Mouse (Mus musculus): ENCODE measurements around the gene Nagpa.

GRCm38 (mm10) chr16:5168829-5169228 is 35.0 kb downstream of the Nagpa start:
- TF ChIP-seq MAX (IDR thresholded peaks at IDR 0.05) (no peak), CTCF (IDR thresholded peaks at IDR 0.05; ENCODE audit: control insufficient read depth, insufficient read depth, insufficient read length) (no peak), MYOG (IDR thresholded peaks at IDR 0.05; ENCODE audit: control insufficient read depth, extremely low read depth, insufficient read length) (no peak), USF1 (IDR thresholded peaks at IDR 0.05; ENCODE audit: low read depth) (no peak)
